Mouse (Mus musculus) limb, embryonic 13.5 days (tissue): ENCODE results near the gene Wdr54. TPM values are rescaled to one million over a fixed set of nuclear protein-coding genes. Genes with fewer than 3 reads are reported as not detected.

Source experiments
- ATAC-seq: fragments of 200-750 bp; cut with Nextera tagmentation; 2 replicates; pipeline ENCODE4 v1.8.0; 2017; ENCODE audit warnings: low read depth, moderate number of reproducible peaks, moderate TSS enrichment; ENCODE audit not compliant: low FRiP score
- H3K27ac ChIP-seq: fragments of 300-500 bp; sonication (generic); 2 replicates; pipeline ENCODE4 v1.5.1; 2015; ENCODE audit warnings: inconsistent platforms, mild to moderate bottlenecking, moderate library complexity
- H3K27me3 ChIP-seq: fragments of 300-500 bp; sonication (generic); 2 replicates; pipeline ENCODE4 v1.6.1; 2015; ENCODE audit warnings: mild to moderate bottlenecking, inconsistent platforms
- H3K36me3 ChIP-seq: fragments of 300-500 bp; sonication (generic); 2 replicates; pipeline ENCODE4 v1.6.1; 2015; ENCODE audit warnings: inconsistent platforms, mild to moderate bottlenecking, moderate library complexity
- H3K4me1 ChIP-seq: fragments of 300-500 bp; sonication (generic); 2 replicates; pipeline ENCODE4 v1.6.1; 2015; ENCODE audit warnings: inconsistent platforms
- H3K4me2 ChIP-seq: fragments of 300-500 bp; sonication (generic); replicated peaks from 2 replicates; pipeline ENCODE4 v1.6.1; 2015; ENCODE audit warnings: inconsistent platforms, mild to moderate bottlenecking, moderate library complexity
- H3K4me3 ChIP-seq: fragments of 300-500 bp; sonication (generic); 2 replicates; pipeline ENCODE4 v1.5.1; 2015; ENCODE audit warnings: moderate library complexity, mild to moderate bottlenecking, inconsistent platforms
- H3K9ac ChIP-seq: fragments of 300-500 bp; sonication (generic); 2 replicates; pipeline ENCODE4 v1.6.1; 2015; ENCODE audit warnings: mild to moderate bottlenecking, inconsistent platforms
- H3K9me3 ChIP-seq: fragments of 300-500 bp; sonication (generic); 2 replicates; pipeline ENCODE4 v1.6.1; 2016; ENCODE audit warnings: inconsistent platforms
- WGBS: fragments of 180-500 bp; shearing (Covaris S2); methylation state at CpG from one replicate; pipeline ENCODE4 v1.1.7; 2015; 5-methylcytosine and 5-hydroxymethylcytosine counted together
- polyA plus RNA-seq: library from polyadenylated mRNA; unstranded; fragments of >200 nt; fragmentation: Nextera tagmentation; extraction: Ambion mirVana; gene quantifications from 2 replicates; pipeline ENCODE4 v1.2.1, GENCODE M21; 2015

The Wdr54 gene
- polyA plus RNA-seq, 1 experiment from 2014 or later, result 7.4 TPM

DNA sequence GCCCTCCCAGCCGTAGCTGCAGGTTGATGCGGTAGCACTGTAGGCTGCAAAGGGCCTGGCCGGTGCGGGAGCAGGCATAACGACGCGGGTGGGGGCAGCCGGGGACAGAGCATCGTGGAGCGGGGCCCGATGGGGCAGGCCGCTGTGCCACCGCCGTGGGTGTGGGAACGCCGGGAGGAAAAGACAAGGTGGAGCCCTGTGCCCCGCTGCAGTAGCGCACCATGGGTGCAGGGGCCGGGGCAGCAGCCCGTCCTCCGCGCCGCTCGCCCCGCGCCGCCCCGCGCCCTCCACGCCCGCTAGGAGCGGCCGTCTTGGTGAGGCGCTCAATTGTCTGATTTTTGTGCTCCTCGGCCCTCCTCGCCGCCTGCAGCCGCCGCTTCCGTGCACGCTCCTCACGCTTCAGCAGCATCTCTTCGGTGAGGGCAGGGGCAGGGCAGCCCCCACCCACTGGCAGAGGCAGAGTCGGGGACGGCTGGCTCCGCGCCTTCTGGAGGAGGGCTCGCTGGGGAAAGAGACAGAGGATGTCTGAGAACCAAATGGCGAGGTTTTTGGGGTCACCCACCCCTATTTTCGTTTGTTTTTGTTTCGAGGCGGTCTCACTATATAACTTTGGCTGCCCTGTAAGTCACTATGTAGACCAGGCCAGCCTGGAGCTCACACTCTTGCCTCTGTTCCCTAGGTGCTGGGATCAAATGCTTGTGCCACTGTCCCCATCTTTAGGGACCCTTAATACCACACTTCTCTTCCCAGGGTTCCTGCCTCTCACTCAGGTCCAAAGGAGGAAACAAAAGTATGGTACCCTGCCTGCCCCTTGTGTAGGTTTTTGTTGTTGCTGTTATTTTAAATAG, 34.1 kb downstream of the Wdr54 start:
- H3K9ac ChIP-seq, result peak overlapping the region; percentile 95
- WGBS, result under 1% methylated on average over 51 of the region's 52 CpGs
- peaks cover 28% of the 10 kb centered on the region for H3K36me3 ChIP-seq
- peak overlapping the region; percentile 99 for H3K27ac ChIP-seq
- peak; percentile 0; the same call in 1 of the 2 replicates for ATAC-seq
- H3K4me1 ChIP-seq, result peaks cover 42% of the 10 kb centered on the region
- H3K27me3 ChIP-seq, result no peaks in the 10 kb centered on the region
- H3K9me3 ChIP-seq, result no peaks in the 10 kb centered on the region
- peak overlapping the region; percentile 94 for H3K4me2 ChIP-seq
- H3K4me3 ChIP-seq, result peak overlapping the region; percentile 77

- ATAC-seq, result peak; percentile 95
- Histone ChIP-seq H3K36me3 (peaks cover 33% of the 10 kb centered on the region), H3K9me3 (no peaks in the 10 kb centered on the region), H3K27ac (peak within 1 kb of the TSS; percentile 99), H3K27me3 (no peaks in the 10 kb centered on the region), H3K4me3 (peak within 1 kb of the TSS; percentile 77), H3K4me2 (peak within 1 kb of the TSS; percentile 94), H3K4me1 (peaks cover 51% of the 10 kb centered on the region), H3K9ac (peak within 1 kb of the TSS; percentile 95)
- under 1% methylated on average over 38 of the region's 38 CpGs for WGBS
Measured at GRCm38 (mm10) chr6:83120930-83121862, 35.0 kb downstream of the Wdr54 start, which contains the start of gene Wbp1. Gene Wbp1 (minus strand): TSS chr6:83121559.

- Histone ChIP-seq H3K4me2 (peak overlapping the region; percentile 91), H3K27me3 (no peaks in the 10 kb centered on the region), H3K4me1 (peaks cover 57% of the 10 kb centered on the region), H3K36me3 (peaks cover 33% of the 10 kb centered on the region), H3K9me3 (no peaks in the 10 kb centered on the region), H3K27ac (0 out of 2 replicates have a peak overlapping the region, but pooled peaks have one; percentile 92), H3K4me3 (peak overlapping the region; percentile 77), H3K9ac (peak overlapping the region; percentile 95)
- ATAC-seq, result no peak
- 82% methylated on average over 7 of the region's 7 CpGs for WGBS
Measured at GRCm38 (mm10) chr6:83119734-83120051, 36.5 kb downstream of the Wdr54 start.

DNA sequence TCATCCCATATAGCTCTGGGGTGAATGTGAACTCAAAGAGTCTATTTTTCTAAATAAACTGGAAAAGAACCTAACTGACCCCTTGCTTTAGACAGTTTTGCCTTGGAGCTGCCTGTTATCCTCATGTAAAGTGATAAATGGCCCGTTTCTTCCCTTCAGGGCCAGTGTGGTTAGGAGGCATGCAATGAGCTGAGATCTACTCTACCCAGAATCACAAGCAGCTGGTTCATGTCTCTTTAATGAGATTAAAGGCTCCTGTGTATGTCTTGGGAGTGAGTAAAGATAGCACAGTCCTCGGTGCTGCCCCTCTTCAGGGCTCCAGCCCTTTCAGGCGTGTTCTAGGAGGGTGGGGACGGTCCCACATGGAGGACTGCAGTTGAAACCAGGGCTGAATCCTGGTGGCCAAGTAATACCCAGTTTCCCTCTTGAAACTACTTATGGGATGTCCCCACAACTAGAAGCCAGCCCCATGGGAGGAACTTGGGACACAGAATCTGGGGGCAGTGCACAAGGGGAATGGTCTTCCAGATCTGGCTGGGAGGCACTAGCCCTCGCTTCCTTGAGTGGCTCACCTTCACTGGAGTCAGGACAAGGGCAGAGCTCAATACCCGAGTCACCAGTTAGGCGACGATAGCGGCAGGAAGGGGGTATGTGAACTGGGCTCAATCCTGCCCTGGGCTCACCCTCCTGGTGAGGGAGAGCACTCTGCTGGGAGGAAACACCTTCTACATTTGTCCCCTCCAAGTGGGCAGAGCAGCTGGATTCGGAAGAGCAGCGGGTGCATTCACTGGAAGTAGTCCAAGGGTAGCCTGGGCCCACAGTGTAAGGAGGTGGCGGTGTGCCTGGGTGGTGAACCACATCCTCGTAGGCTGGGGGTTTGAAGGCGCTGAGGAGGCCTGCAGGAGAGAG, 37.1 kb downstream of the Wdr54 start:
- H3K27ac ChIP-seq, result no peak overlapping the region; the same call in 1 of the 2 replicates
- H3K9ac ChIP-seq, result peak overlapping the region; percentile 95

DNA sequence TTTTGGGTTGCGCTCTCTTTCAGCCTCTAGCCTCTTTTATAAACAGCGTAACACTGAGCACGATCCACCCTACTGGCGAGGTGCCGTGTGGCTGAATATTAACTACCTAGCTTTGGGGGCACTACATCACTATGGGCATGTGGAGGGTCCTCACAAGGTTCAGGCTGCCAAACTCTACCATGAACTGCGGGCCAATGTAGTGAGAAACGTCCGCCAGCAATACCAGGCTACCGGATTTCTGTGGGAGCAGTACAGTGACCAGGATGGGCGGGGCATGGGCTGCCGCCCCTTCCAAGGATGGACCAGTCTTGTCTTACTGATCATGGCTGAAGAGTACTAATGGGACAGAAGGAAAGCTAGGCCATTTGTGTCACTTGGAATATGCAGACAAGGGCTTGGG, 37.8 kb downstream of the Wdr54 start:
- H3K9ac ChIP-seq, result no peak overlapping the region
- H3K4me1 ChIP-seq, result peaks cover 50% of the 10 kb centered on the region
- WGBS, result 81% methylated on average over 11 of the region's 11 CpGs
- no peak for ATAC-seq
- no peak overlapping the region for H3K4me3 ChIP-seq
- 0 out of 2 replicates have a peak overlapping the region, but pooled peaks have one; percentile 3 for H3K4me2 ChIP-seq
- H3K9me3 ChIP-seq, result no peaks in the 10 kb centered on the region
- H3K36me3 ChIP-seq, result peaks cover 33% of the 10 kb centered on the region
- H3K27ac ChIP-seq, result no peak overlapping the region; the same call in 1 of the 2 replicates
- no peaks in the 10 kb centered on the region for H3K27me3 ChIP-seq

More for the DNA sequence above, 37.1 kb downstream of the Wdr54 start:
- Histone ChIP-seq H3K36me3 (peaks cover 33% of the 10 kb centered on the region), H3K9me3 (no peaks in the 10 kb centered on the region), H3K27me3 (no peaks in the 10 kb centered on the region), H3K4me1 (peaks cover 56% of the 10 kb centered on the region), H3K4me2 (peak overlapping the region; percentile 91), H3K4me3 (peak overlapping the region; percentile 77; the same call in 1 of the 2 replicates)
- whole genome bisulfite sequencing, result 87% methylated on average over 14 of the region's 14 CpGs
- no peak for ATAC-seq

GRCm38 (mm10) chr6:83117616-83118015, 38.6 kb downstream of the Wdr54 start:
- WGBS, result 92% methylated on average over 13 of the region's 13 CpGs
- Histone ChIP-seq H3K4me3 (0 out of 2 replicates have a peak overlapping the region, but pooled peaks have one; percentile 5), H3K27ac (no peak overlapping the region), H3K27me3 (no peaks in the 10 kb centered on the region), H3K4me1 (peaks cover 43% of the 10 kb centered on the region), H3K36me3 (peaks cover 33% of the 10 kb centered on the region), H3K9me3 (no peaks in the 10 kb centered on the region), H3K4me2 (0 out of 2 replicates have a peak overlapping the region, but pooled peaks have one; percentile 3), H3K9ac (no peak overlapping the region)
- ATAC-seq, result no peak

- Histone ChIP-seq H3K4me3 (no peak overlapping the region; the same call in 1 of the 2 replicates), H3K4me2 (peak overlapping the region; percentile 93), H3K9me3 (no peaks in the 10 kb centered on the region), H3K4me1 (peaks cover 38% of the 10 kb centered on the region), H3K36me3 (peaks cover 33% of the 10 kb centered on the region), H3K27me3 (no peaks in the 10 kb centered on the region), H3K9ac (peak overlapping the region; percentile 92), H3K27ac (no peak overlapping the region)
- ATAC-seq, result no peak
- 82% methylated on average over 4 of the region's 4 CpGs for whole genome bisulfite sequencing
Measured at GRCm38 (mm10) chr6:83117165-83117438, 39.1 kb downstream of the Wdr54 start.

GRCm38 (mm10) chr6:83116373-83117164, 39.6 kb downstream of the Wdr54 start:
- no peaks in the 10 kb centered on the region for H3K9me3 ChIP-seq
- peaks cover 37% of the 10 kb centered on the region for H3K4me1 ChIP-seq
- H3K27ac ChIP-seq, result 0 out of 2 replicates have a peak overlapping the region, but pooled peaks have one; percentile 74
- peaks cover 34% of the 10 kb centered on the region for H3K36me3 ChIP-seq
- peak overlapping the region; percentile 92 for H3K9ac ChIP-seq
- peak overlapping the region; percentile 93 for H3K4me2 ChIP-seq
- no peak for ATAC-seq
- H3K4me3 ChIP-seq, result peak overlapping the region; percentile 90
- H3K27me3 ChIP-seq, result no peaks in the 10 kb centered on the region
- 81% methylated on average over 11 of the region's 11 CpGs for WGBS

GRCm38 (mm10) chr6:83115682-83116372, 40.4 kb downstream of the Wdr54 start:
- Histone ChIP-seq H3K4me3 (peak overlapping the region; percentile 90), H3K4me1 (peaks cover 37% of the 10 kb centered on the region), H3K4me2 (peak overlapping the region; percentile 93), H3K36me3 (peaks cover 40% of the 10 kb centered on the region), H3K27ac (peak overlapping the region; percentile 74), H3K9me3 (no peaks in the 10 kb centered on the region), H3K9ac (peak overlapping the region; percentile 92), H3K27me3 (no peaks in the 10 kb centered on the region)
- WGBS, result 2% methylated on average over 32 of the region's 48 CpGs
- ATAC-seq, result peak; percentile 55

DNA sequence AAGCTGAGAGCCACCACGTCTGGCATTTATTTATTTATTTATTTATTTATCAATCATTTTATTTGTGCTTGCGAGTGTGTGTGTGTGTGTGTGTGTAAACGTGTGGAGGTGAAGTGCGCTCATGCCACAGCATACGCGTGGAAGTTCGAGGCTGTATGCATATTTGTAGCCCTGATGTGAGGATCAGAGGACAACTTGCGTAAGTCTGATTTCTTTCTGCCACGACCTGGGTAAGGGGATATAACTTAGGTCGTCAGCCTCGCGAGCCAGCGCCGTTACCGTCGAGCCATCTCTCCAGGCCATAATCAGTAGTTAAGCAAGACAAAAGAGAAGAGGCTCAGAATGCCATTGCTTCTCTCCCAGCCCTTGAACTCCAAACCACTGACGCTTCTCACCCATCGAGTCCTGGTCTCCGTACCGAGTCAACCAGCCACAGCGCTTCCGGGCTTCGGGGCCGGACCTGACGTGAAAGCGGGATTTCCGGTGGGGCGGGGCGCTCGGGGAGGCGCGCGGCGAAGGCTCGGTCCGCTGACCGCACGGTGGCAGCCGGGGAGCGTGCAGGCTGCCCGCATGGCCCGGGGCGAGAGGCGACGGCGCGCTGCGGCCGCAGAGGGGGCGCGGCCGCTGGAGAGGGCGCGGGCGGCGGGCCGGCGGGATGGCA, 41.1 kb downstream of the Wdr54 start, which contains the start of gene Mogs:
Gene Mogs, plus strand, starts transcription at position 486 of the 661 bp plus-strand sequence.
- Histone ChIP-seq H3K4me2 (peak within 1 kb of the TSS; percentile 93), H3K36me3 (peaks cover 42% of the 10 kb centered on the region), H3K9ac (peak within 1 kb of the TSS; percentile 92), H3K9me3 (no peaks in the 10 kb centered on the region), H3K4me1 (peaks cover 34% of the 10 kb centered on the region), H3K4me3 (peak within 1 kb of the TSS; percentile 90), H3K27me3 (no peaks in the 10 kb centered on the region), H3K27ac (peak within 1 kb of the TSS; percentile 74)
- 1% methylated on average over 53 of the region's 58 CpGs for WGBS
- peak; percentile 90 for ATAC-seq
